Mouse (Mus musculus) limb, embryonic 12.5 days (tissue): ENCODE results near the gene Mettl24. TPM values are rescaled to one million over a fixed set of nuclear protein-coding genes. Genes with fewer than 3 reads are reported as not detected.
"Not testable (repeated sequence)": the region's sequence is repeated elsewhere in the genome, so short reads cannot be mapped to it uniquely, and the experiment has no call there.

ENCODE experiments used
- ATAC-seq: fragments of 200-750 bp; cut with Nextera tagmentation; 2 replicates; pipeline ENCODE4 v1.8.0; 2017; ENCODE audit warnings: low read depth, moderate TSS enrichment; ENCODE audit not compliant: insufficient number of reproducible peaks, insufficient read depth, low FRiP score, low TSS enrichment
- H3K27ac ChIP-seq: fragments of 300-500 bp; sonication (generic); 2 replicates; pipeline ENCODE4 v1.5.1; 2016; ENCODE audit warnings: mild to moderate bottlenecking, moderate library complexity
- H3K27me3 ChIP-seq: fragments of 300-500 bp; sonication (generic); 2 replicates; pipeline ENCODE4 v1.6.1; 2016; ENCODE audit warnings: mild to moderate bottlenecking, moderate library complexity
- H3K36me3 ChIP-seq: fragments of 300-500 bp; sonication (generic); 2 replicates; pipeline ENCODE4 v1.6.1; 2016; ENCODE audit warnings: mild to moderate bottlenecking, moderate library complexity
- H3K4me1 ChIP-seq: fragments of 300-500 bp; sonication (generic); replicated peaks from 2 replicates; pipeline ENCODE4 v1.6.1; 2016
- H3K4me2 ChIP-seq: fragments of 300-500 bp; sonication (generic); 2 replicates; pipeline ENCODE4 v1.6.1; 2016; ENCODE audit warnings: mild to moderate bottlenecking, moderate library complexity
- H3K4me3 ChIP-seq: fragments of 300-500 bp; sonication (generic); replicated peaks from 2 replicates; pipeline ENCODE4 v1.5.1; 2016; ENCODE audit warnings: mild to moderate bottlenecking
- H3K9ac ChIP-seq: fragments of 300-500 bp; sonication (generic); replicated peaks from 2 replicates; pipeline ENCODE4 v1.6.1; 2016; ENCODE audit warnings: mild to moderate bottlenecking, moderate library complexity
- H3K9me3 ChIP-seq: fragments of 300-500 bp; sonication (generic); 2 replicates; pipeline ENCODE4 v1.6.1; 2016; ENCODE audit warnings: mild to moderate bottlenecking, moderate library complexity
- WGBS: fragments of 180-500 bp; shearing (Covaris S2); methylation state at CpG from one replicate; pipeline ENCODE4 v1.1.7; 2016; 5-methylcytosine and 5-hydroxymethylcytosine counted together
- polyA plus RNA-seq: library from polyadenylated mRNA; unstranded; fragments of >200 nt; fragmentation: Nextera tagmentation; extraction: Ambion mirVana; gene quantifications from 2 replicates; pipeline ENCODE4 v1.2.1, GENCODE M21; 2016

The Mettl24 gene
- polyA plus RNA-seq, 1 experiment from 2014 or later: 1.5 TPM

DNA sequence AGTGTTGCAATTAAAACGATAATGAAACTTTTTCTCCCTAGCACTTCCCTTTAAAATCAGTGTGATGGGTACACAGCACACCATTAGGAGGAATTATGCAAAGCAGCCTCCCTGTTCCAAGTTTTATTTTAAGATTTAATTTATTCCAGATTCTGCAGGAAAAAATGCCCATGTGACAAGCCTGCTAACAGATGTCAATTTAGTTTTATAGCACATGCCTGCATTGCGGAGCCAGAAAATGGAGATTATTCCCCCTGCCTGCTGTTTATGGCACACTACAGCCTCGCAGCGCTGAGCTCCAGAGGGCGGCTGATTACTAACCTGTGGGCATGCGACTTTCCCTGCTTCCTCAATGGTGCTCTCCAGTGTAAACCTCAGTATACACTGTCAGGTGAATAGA is 79.5 kb downstream of the Mettl24 start:
- Histone ChIP-seq H3K4me2 (no peak overlapping the region), H3K9me3 (no peaks in the 10 kb centered on the region), H3K27me3 (no peaks in the 10 kb centered on the region), H3K4me3 (no peak overlapping the region), H3K4me1 (peaks cover 31% of the 10 kb centered on the region), H3K9ac (no peak overlapping the region), H3K27ac (peak overlapping the region; percentile 87), H3K36me3 (no peaks in the 10 kb centered on the region)
- ATAC-seq: peak; percentile 81
- 16% methylated on average over 6 of the region's 6 CpGs for WGBS

- 50% methylated on average over 5 of the region's 5 CpGs for WGBS
- no peak overlapping the region for H3K9ac ChIP-seq
- H3K4me3 ChIP-seq: no peak overlapping the region
- no peaks in the 10 kb centered on the region for H3K9me3 ChIP-seq
- H3K4me2 ChIP-seq: no peak overlapping the region
- H3K36me3 ChIP-seq: no peaks in the 10 kb centered on the region
- no peaks in the 10 kb centered on the region for H3K27me3 ChIP-seq
- H3K4me1 ChIP-seq: peaks cover 29% of the 10 kb centered on the region
- ATAC-seq: peak; percentile 54; the same call in 1 of the 2 replicates
- peak overlapping the region; percentile 20; the same call in 1 of the 2 replicates for H3K27ac ChIP-seq
These were observed 80.1 kb downstream of the Mettl24 start for GRCm38 (mm10) chr10:40763084-40763720.

DNA sequence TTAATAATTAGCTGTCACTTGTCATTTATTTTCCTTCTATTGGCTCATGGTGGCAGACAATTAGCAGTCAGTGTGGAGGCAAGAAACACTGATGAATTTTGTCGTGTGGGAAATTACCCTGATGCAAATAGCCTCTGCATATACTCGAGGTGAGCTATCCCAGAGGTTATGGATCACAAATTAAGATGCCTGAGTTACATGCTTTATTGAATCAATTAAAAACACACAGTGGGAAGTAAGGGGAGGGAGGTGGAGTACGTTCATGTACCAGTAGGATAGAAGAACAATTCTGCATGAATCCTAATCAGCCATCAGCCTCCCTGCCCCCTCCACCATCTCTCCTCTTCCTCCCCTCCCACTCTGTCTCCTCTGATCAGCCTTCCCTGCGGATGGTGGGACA is 89.2 kb downstream of the Mettl24 start:
- Histone ChIP-seq H3K4me3 (no peak overlapping the region), H3K27me3 (no peaks in the 10 kb centered on the region), H3K9me3 (no peaks in the 10 kb centered on the region), H3K27ac (no peak overlapping the region), H3K9ac (no peak overlapping the region), H3K4me2 (no peak overlapping the region), H3K36me3 (no peaks in the 10 kb centered on the region), H3K4me1 (peaks cover 1% of the 10 kb centered on the region; the same call in 1 of the 2 replicates)
- WGBS: 46% methylated on average over 4 of the region's 4 CpGs
- no peak for ATAC-seq

GRCm38 (mm10) chr10:40775151-40775550 is 92.1 kb downstream of the Mettl24 start:
- no peak overlapping the region for H3K4me3 ChIP-seq
- no peak overlapping the region for H3K9ac ChIP-seq
- peaks cover 4% of the 10 kb centered on the region; the same call in 1 of the 2 replicates for H3K4me1 ChIP-seq
- no peak overlapping the region for H3K27ac ChIP-seq
- no peaks in the 10 kb centered on the region for H3K9me3 ChIP-seq
- WGBS: 41% methylated on average over 11 of the region's 11 CpGs
- ATAC-seq: no peak
- H3K36me3 ChIP-seq: no peaks in the 10 kb centered on the region
- no peaks in the 10 kb centered on the region for H3K27me3 ChIP-seq
- no peak overlapping the region for H3K4me2 ChIP-seq

DNA sequence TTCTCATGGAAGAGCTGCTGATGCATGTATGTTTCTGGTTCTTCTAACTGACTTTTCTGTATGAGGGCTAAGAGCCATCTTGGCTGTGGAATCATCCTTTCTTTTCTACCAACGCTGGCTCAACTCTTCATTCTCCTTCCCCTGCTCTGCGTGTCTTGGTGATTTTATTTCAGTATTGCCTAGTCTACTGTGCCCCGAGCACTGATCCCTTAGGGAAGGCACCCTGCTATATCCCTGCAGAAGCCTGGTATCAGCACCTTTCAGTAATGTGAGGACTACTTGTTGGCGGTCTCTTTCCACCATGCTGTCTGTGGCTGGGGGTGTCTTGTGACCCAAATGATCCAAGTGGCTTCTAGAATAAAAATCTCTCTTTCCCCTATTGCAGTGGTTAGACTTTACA is 92.6 kb downstream of the Mettl24 start:
- Histone ChIP-seq H3K27me3 (no peaks in the 10 kb centered on the region), H3K27ac (no peak overlapping the region), H3K4me2 (no peak overlapping the region), H3K9me3 (no peaks in the 10 kb centered on the region), H3K36me3 (no peaks in the 10 kb centered on the region), H3K4me1 (peaks cover 8% of the 10 kb centered on the region; the same call in 1 of the 2 replicates), H3K4me3 (no peak overlapping the region), H3K9ac (no peak overlapping the region)
- WGBS: 88% methylated on average over 4 of the region's 4 CpGs
- no peak for ATAC-seq

DNA sequence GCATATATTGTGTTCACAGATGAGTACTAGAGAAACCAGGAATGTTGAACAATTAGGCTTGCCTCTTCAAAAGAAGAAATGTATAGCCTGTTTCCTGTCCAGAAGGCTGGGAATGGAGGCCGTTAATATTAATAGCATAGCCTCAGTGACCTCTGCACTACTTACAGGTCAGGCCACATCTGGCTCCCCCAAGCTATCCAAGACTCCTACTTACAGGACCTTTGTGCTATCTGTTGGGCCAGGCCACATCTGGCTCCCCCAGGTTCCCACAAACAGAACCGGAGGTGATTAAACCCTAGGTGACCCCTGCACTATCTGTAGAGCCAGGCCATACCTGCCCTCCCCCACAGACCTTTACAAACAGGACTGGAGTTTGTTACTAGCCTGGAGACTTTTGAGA is 94.1 kb downstream of the Mettl24 start:
- ATAC-seq: no peak
- Histone ChIP-seq H3K36me3 (no peaks in the 10 kb centered on the region), H3K4me2 (no peak overlapping the region), H3K9ac (no peak overlapping the region), H3K27me3 (no peaks in the 10 kb centered on the region), H3K4me1 (peaks cover 16% of the 10 kb centered on the region), H3K4me3 (no peak overlapping the region), H3K27ac (no peak overlapping the region), H3K9me3 (no peaks in the 10 kb centered on the region)
- 5% methylated on average over 2 of the region's 2 CpGs for WGBS

DNA sequence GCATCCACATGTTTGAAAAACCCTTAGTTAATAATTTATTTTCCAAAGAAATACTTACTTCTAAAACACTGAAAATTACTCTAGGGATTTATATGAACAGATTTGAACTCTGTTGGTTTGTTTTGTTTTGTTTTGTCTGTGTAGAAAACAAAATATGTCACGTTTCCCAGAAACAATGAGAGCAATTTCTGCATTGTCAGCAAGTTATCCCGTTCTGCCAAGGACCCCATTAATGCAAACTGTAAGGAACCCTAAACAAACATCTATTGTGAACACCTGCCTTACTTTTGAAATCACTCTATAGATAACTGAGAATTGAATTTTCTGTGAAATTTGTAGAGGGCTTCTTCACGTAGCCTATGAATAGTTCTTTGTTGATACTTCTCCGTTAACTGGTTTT is 95.4 kb downstream of the Mettl24 start:
- H3K27ac ChIP-seq: no peak overlapping the region
- H3K9me3 ChIP-seq: no peaks in the 10 kb centered on the region
- H3K9ac ChIP-seq: no peak overlapping the region
- H3K4me1 ChIP-seq: peaks cover 16% of the 10 kb centered on the region
- no peaks in the 10 kb centered on the region for H3K36me3 ChIP-seq
- no peak overlapping the region for H3K4me2 ChIP-seq
- WGBS: 89% methylated on average over 4 of the region's 4 CpGs
- no peak for ATAC-seq
- no peak overlapping the region for H3K4me3 ChIP-seq
- H3K27me3 ChIP-seq: no peaks in the 10 kb centered on the region

GRCm38 (mm10) chr10:40790406-40790805 is 107.3 kb downstream of the Mettl24 start:
- no peaks in the 10 kb centered on the region for H3K27me3 ChIP-seq
- no peak overlapping the region for H3K9ac ChIP-seq
- H3K36me3 ChIP-seq: no peaks in the 10 kb centered on the region
- H3K4me2 ChIP-seq: no peak overlapping the region
- no peak for ATAC-seq
- 83% methylated on average over 3 of the region's 3 CpGs for WGBS
- no peak overlapping the region for H3K4me3 ChIP-seq
- H3K27ac ChIP-seq: no peak overlapping the region
- H3K4me1 ChIP-seq: no peaks in the 10 kb centered on the region
- H3K9me3 ChIP-seq: no peaks in the 10 kb centered on the region

DNA sequence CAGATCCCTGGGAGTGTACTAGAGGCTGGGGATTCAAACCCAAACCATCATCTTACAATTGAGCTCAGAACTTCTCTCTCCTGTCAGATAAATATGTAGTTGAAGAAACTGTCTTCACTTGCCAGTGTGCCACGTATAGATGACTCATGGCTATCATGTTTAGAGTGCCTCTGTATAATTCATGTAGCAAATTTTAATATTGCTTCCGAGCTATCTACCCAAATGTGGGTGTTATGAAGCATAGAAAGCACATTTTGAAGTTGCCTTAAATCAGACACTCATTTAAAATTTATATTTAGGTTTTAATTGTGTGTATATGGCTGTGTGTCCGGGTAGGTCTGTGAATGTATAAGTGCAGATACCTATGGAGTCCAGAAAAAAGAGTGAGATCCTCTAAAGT is 109.0 kb downstream of the Mettl24 start:
- no peak overlapping the region for H3K9ac ChIP-seq
- WGBS: 85% methylated on average over 3 of the region's 3 CpGs
- H3K27me3 ChIP-seq: no peaks in the 10 kb centered on the region
- no peak overlapping the region for H3K4me2 ChIP-seq
- H3K9me3 ChIP-seq: no peaks in the 10 kb centered on the region
- no peaks in the 10 kb centered on the region for H3K4me1 ChIP-seq
- H3K36me3 ChIP-seq: no peaks in the 10 kb centered on the region
- no peak overlapping the region for H3K4me3 ChIP-seq
- no peak overlapping the region for H3K27ac ChIP-seq
- no peak for ATAC-seq

DNA sequence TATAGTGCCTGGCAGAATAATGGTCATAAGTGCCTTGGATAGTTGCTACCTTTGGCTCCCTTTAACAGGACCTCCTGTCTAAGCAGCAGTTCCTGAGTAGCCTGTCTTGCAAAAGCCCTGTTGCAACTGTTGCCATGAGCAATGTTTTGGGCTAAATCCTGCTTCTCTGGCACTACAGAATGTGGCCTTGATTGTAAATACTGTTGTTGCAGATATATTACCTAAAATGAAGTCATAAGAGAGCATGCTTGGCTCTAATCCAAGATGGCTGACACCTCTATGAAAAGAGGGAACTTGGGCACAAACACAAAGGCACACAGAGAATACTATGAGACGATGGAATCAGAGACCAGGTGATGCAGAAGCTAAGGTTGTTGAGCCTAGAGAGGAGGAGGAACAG is 122.1 kb downstream of the Mettl24 start:
- no peaks in the 10 kb centered on the region for H3K9me3 ChIP-seq
- H3K36me3 ChIP-seq: no peaks in the 10 kb centered on the region
- H3K4me2 ChIP-seq: no peak overlapping the region
- 76% methylated on average over 1 of the region's 1 CpGs for WGBS
- H3K9ac ChIP-seq: no peak overlapping the region
- H3K27ac ChIP-seq: no peak overlapping the region
- H3K4me3 ChIP-seq: no peak overlapping the region
- no peaks in the 10 kb centered on the region for H3K27me3 ChIP-seq
- H3K4me1 ChIP-seq: no peaks in the 10 kb centered on the region
- ATAC-seq: no peak

GRCm38 (mm10) chr10:40806221-40806620 is 123.1 kb downstream of the Mettl24 start:
- Histone ChIP-seq H3K27ac (no peak overlapping the region), H3K4me1 (no peaks in the 10 kb centered on the region), H3K36me3 (no peaks in the 10 kb centered on the region), H3K9ac (no peak overlapping the region), H3K9me3 (no peaks in the 10 kb centered on the region), H3K4me3 (no peak overlapping the region), H3K27me3 (no peaks in the 10 kb centered on the region), H3K4me2 (no peak overlapping the region)
- ATAC-seq: no peak
- 87% methylated on average over 4 of the region's 4 CpGs for WGBS

DNA sequence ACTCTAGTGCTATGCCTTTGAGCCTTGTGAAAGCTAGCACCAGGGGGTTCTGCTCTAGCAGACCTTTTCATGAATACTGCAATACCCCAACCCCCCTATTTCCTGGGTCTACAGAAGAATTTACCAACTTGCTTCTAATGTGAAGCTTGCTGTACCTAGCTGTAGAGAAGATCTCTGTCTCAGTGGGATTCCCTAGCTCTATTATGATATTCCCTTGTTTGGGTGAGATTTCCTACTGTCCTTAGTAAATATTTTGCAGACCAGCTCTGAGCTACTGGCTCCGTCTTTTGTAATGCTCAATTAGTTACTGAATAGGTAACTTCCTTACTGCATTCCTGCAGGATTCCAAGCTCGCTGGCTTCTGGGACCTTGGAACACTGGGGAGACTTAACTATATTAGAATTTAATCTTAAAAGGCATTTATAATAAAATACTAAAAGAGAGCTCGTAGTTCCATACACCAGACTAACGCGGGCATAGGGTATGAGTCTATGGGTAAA is 126.4 kb downstream of the Mettl24 start:
- ATAC-seq, H3K4me2 ChIP-seq, H3K4me1 ChIP-seq, H3K9ac ChIP-seq, H3K27me3 ChIP-seq, H3K4me3 ChIP-seq, H3K27ac ChIP-seq, H3K9me3 ChIP-seq, H3K36me3 ChIP-seq: not testable (repeated sequence)
- WGBS: 45% methylated on average over 5 of the region's 5 CpGs
